Mouse (Mus musculus): ENCODE measurements around the gene Mr1. TPM values are rescaled to one million over a fixed set of nuclear protein-coding genes. Genes with fewer than 3 reads are reported as not detected.
A peak's percentile ranks its signal among the peaks of the same experiment; 100 is the strongest.

Gene Mr1
- polyA plus RNA-seq, 1 experiment from 2014 or later, result 0.49 TPM

- DNase-seq (ENCODE audit: low spot score, missing footprints), result no peak
- no peak overlapping the region for H3K9ac ChIP-seq (ENCODE audit: low read length)
- no peak overlapping the region for H3K4me2 ChIP-seq
- 92% methylated on average over 3 of the region's 3 CpGs for WGBS
- H3K27ac ChIP-seq (ENCODE audit: low read depth, low read length), result no peak overlapping the region
- no peaks in the 10 kb centered on the region for H3K4me1 ChIP-seq (ENCODE audit: control insufficient read depth, insufficient read depth, low read length)
- H3K36me3 ChIP-seq (ENCODE audit: control insufficient read depth, insufficient read depth, low read length), result no peaks in the 10 kb centered on the region
- H3K4me3 ChIP-seq (ENCODE audit: low read depth, low read length), result no peak overlapping the region
- H3K9me3 ChIP-seq (ENCODE audit: control insufficient read depth, low read length), result no peaks in the 10 kb centered on the region
- no peaks in the 10 kb centered on the region for H3K27me3 ChIP-seq (ENCODE audit: control insufficient read depth, insufficient read depth, low read length)
- no peak for ATAC-seq (ENCODE audit: low FRiP score)
These were observed 26.5 kb upstream of the Mr1 start for GRCm38 (mm10) chr1:155172895-155173643.

DNA sequence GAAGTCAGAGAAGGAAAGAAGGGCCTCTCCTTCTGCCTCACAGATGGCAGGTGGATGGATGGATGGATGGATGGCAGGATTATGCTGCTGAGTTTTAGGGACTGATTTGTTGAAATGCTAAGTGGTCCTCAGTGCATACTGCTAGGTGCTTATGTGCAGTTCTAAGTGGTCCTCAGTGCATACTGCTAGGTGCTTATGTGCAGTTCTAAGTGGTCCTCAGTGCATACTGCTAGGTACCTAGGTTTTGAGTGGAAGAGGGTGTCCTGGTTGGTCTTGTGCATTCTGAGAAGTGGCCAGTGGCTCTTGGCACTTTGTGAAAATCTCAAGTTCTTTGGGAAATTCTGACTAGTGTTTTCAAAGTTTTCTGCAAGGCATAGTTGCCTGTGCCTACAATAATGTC lies 23.3 kb upstream of the Mr1 start:
- DNase-seq (ENCODE audit: low spot score, missing footprints) (peak; percentile 21), ATAC-seq (ENCODE audit: low FRiP score) (no peak)
- Histone ChIP-seq H3K27me3 (ENCODE audit: control insufficient read depth, insufficient read depth, low read length) (no peaks in the 10 kb centered on the region), H3K4me3 (ENCODE audit: low read depth, low read length) (no peak overlapping the region), H3K27ac (ENCODE audit: low read depth, low read length) (no peak overlapping the region), H3K36me3 (ENCODE audit: control insufficient read depth, insufficient read depth, low read length) (no peaks in the 10 kb centered on the region), H3K9me3 (ENCODE audit: control insufficient read depth, low read length) (no peaks in the 10 kb centered on the region), H3K4me1 (ENCODE audit: control insufficient read depth, insufficient read depth, low read length) (no peaks in the 10 kb centered on the region), H3K4me2 (no peak overlapping the region), H3K9ac (ENCODE audit: low read length) (no peak overlapping the region)

GRCm38 (mm10) chr1:155167453-155167852 lies 20.8 kb upstream of the Mr1 start:
- H3K9ac ChIP-seq (ENCODE audit: low read length), result no peak overlapping the region
- no peaks in the 10 kb centered on the region for H3K4me1 ChIP-seq (ENCODE audit: control insufficient read depth, insufficient read depth, low read length)
- no peak overlapping the region for H3K4me2 ChIP-seq
- no peak overlapping the region for H3K4me3 ChIP-seq (ENCODE audit: low read depth, low read length)
- 84% methylated on average over 3 of the region's 3 CpGs for WGBS
- H3K27ac ChIP-seq (ENCODE audit: low read depth, low read length), result no peak overlapping the region
- H3K36me3 ChIP-seq (ENCODE audit: control insufficient read depth, insufficient read depth, low read length), result no peaks in the 10 kb centered on the region
- DNase-seq (ENCODE audit: low spot score, missing footprints), result peak; percentile 60
- H3K27me3 ChIP-seq (ENCODE audit: control insufficient read depth, insufficient read depth, low read length), result no peaks in the 10 kb centered on the region
- H3K9me3 ChIP-seq (ENCODE audit: control insufficient read depth, low read length), result no peaks in the 10 kb centered on the region
- no peak for ATAC-seq (ENCODE audit: low FRiP score)

DNA sequence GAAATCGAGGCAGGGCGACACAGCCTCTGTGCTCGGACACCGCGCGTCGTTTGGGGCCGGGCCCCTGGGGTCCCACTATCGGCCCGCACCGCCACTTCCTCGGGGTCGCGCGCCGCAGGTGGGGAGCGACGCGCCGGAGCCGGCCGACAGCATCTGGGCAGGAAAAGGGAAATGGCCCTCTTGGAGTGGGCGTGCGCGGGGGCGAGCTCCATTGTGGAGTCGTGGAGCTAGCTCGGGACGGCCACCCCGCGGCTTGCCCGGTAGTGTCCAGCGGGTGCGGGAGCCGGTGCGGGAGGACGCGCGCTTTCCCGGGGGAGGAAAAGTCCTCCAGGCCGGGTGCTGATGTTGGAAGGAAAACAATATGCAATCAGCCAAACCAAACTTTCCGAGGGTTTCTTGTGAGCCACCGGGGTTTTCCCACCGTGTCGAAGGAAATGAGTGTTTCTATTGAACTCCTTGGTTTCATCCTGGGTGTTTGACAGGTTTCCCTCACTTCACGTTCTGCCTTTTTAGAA lies 12.4 kb upstream of the Mr1 start:
- Histone ChIP-seq H3K4me3 (ENCODE audit: low read depth, low read length) (peak overlapping the region; percentile 97), H3K27ac (ENCODE audit: low read depth, low read length) (peak overlapping the region; percentile 82), H3K36me3 (ENCODE audit: control insufficient read depth, insufficient read depth, low read length) (no peaks in the 10 kb centered on the region), H3K27me3 (ENCODE audit: control insufficient read depth, insufficient read depth, low read length) (no peaks in the 10 kb centered on the region), H3K9me3 (ENCODE audit: control insufficient read depth, low read length) (no peaks in the 10 kb centered on the region), H3K4me1 (ENCODE audit: control insufficient read depth, insufficient read depth, low read length) (0 out of 2 replicates have a peak, but pooled peaks cover 2% of the 10 kb centered on the region), H3K4me2 (peak overlapping the region; percentile 64), H3K9ac (ENCODE audit: low read length) (peak overlapping the region; percentile 93)
- peak; percentile 76; the same call in 1 of the 2 replicates for ATAC-seq (ENCODE audit: low FRiP score)
- no peak for DNase-seq (ENCODE audit: low spot score, missing footprints)
- WGBS, result under 1% methylated on average over 45 of the region's 46 CpGs

DNA sequence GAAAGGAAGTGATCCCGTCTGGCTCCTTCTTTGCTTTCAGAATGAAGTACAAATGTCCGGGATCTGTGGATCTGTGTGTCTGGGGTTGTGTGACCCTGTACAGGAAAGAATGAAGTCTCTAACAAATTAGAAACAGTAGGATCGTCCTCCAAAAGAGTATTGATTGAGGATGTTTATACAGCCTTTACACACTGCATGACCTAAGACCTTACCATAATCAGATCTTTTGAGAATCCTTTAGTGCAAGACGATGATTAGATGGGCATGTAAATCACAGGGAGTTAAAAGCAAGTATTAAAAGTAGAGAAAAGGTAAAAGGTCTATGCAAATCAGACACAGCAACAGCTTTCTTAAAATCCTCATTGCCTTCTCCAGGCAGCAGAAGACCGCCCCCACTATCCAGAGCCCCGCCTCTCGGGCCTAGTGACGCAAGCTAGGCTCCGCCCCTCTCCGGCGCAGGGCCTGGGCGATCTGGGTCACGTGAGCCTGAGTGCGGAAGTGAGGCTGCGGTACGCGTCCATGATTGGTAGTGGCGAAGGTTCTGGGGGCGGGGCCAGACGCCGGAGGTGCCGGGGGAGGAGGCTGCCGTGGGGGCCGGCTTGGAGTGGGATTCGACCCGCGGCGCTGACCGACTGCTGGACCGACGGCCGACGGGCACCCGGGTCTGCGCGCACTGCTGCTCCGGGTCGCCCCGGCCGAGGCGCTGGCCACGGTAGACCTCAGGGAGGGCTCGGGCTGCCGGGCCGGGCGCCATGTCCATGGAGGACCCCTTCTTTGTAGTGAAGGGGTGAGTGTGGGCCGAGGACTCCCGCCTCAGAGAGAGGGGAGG lies 11.7 kb upstream of the Mr1 start, which contains the start of gene Stx6:
TSS of gene Stx6 (plus strand) at position 575 of the 829 bp plus-strand sequence.
- no peaks in the 10 kb centered on the region for H3K9me3 ChIP-seq (ENCODE audit: control insufficient read depth, low read length)
- H3K9ac ChIP-seq (ENCODE audit: low read length), result peak within 1 kb of the TSS; percentile 93
- peak; percentile 98 for ATAC-seq (ENCODE audit: low FRiP score)
- peak within 1 kb of the TSS; percentile 82 for H3K27ac ChIP-seq (ENCODE audit: low read depth, low read length)
- H3K4me1 ChIP-seq (ENCODE audit: control insufficient read depth, insufficient read depth, low read length), result 0 out of 2 replicates have a peak, but pooled peaks cover 2% of the 10 kb centered on the region
- no peaks in the 10 kb centered on the region for H3K36me3 ChIP-seq (ENCODE audit: control insufficient read depth, insufficient read depth, low read length)
- 3% methylated on average over 48 of the region's 48 CpGs for WGBS
- H3K4me2 ChIP-seq, result peak within 1 kb of the TSS; percentile 64
- no peaks in the 10 kb centered on the region for H3K27me3 ChIP-seq (ENCODE audit: control insufficient read depth, insufficient read depth, low read length)
- peak; percentile 100 for DNase-seq (ENCODE audit: low spot score, missing footprints)
- peak within 1 kb of the TSS; percentile 97 for H3K4me3 ChIP-seq (ENCODE audit: low read depth, low read length)

DNA sequence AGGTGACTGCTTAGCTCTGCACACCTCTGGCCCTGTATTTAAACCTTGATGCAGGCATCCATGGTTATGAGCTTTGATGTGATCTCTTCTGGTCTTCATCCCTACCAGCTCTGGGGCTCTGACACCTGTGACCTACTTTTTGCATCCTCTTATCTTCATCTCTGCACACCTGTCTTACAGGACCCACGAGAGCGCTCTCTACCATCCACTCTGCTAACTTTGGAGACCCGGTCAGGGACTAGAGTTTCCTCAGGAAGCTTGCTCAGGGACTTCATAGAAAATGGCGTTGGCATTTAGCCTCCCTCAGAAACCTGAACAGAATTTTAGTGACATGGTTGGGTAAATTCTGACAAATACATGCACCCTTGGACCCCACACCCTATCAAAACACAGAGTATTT lies 7.3 kb upstream of the Mr1 start:
- Histone ChIP-seq H3K36me3 (ENCODE audit: control insufficient read depth, insufficient read depth, low read length) (no peaks in the 10 kb centered on the region), H3K27ac (ENCODE audit: low read depth, low read length) (no peak overlapping the region), H3K4me3 (ENCODE audit: low read depth, low read length) (no peak overlapping the region), H3K9ac (ENCODE audit: low read length) (no peak overlapping the region), H3K4me2 (no peak overlapping the region), H3K27me3 (ENCODE audit: control insufficient read depth, insufficient read depth, low read length) (no peaks in the 10 kb centered on the region), H3K9me3 (ENCODE audit: control insufficient read depth, low read length) (no peaks in the 10 kb centered on the region), H3K4me1 (ENCODE audit: control insufficient read depth, insufficient read depth, low read length) (no peaks in the 10 kb centered on the region)
- ATAC-seq (ENCODE audit: low FRiP score) (no peak), DNase-seq (ENCODE audit: low spot score, missing footprints) (no peak)
- 77% methylated on average over 4 of the region's 4 CpGs for WGBS

DNA sequence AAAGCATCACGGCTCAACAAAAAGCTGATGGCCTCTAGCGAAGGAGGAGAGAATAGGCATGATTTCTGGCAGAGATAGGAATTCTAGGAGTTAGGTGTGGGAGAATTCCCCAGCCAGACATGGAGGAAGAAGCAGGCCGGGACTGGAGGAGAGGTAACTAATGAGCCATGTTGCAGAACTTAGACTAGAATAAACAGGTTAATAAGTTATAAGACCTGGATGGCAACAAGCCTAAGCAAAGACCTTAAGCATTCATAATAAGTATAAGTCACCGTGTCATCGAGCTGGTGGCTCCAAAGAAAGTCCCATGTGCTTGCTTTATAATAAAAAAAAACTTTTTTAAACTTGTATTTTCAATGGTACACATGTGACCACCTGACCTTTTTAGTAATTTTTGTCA lies 4.2 kb upstream of the Mr1 start:
- no peak overlapping the region for H3K9ac ChIP-seq (ENCODE audit: low read length)
- no peak overlapping the region for H3K4me2 ChIP-seq
- H3K27me3 ChIP-seq (ENCODE audit: control insufficient read depth, insufficient read depth, low read length), result no peaks in the 10 kb centered on the region
- no peaks in the 10 kb centered on the region for H3K9me3 ChIP-seq (ENCODE audit: control insufficient read depth, low read length)
- no peaks in the 10 kb centered on the region for H3K4me1 ChIP-seq (ENCODE audit: control insufficient read depth, insufficient read depth, low read length)
- no peak overlapping the region for H3K4me3 ChIP-seq (ENCODE audit: low read depth, low read length)
- no peak for ATAC-seq (ENCODE audit: low FRiP score)
- no peaks in the 10 kb centered on the region for H3K36me3 ChIP-seq (ENCODE audit: control insufficient read depth, insufficient read depth, low read length)
- no peak overlapping the region for H3K27ac ChIP-seq (ENCODE audit: low read depth, low read length)
- DNase-seq (ENCODE audit: low spot score, missing footprints), result peak; percentile 14
- WGBS, result 91% methylated on average over 5 of the region's 5 CpGs

DNA sequence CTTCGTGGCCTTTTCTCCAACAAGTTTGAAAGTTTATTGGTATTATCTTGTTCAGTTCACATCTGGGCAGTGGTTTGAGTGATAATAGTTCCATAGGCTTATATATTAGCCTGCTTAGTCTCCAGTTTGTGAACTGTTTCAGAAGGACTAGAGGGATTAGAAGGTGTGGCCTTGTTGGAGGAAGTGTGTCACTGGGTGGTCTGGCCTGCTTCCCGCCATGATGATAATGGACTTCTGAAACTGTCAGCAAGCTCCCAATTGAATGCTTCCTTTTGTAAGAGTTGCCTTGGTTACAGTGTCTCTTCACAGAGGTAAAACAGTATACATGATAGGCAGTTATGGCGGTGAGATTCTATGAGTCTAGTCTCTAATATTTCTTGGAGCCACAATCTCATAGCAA lies 2.8 kb upstream of the Mr1 start:
- Histone ChIP-seq H3K27ac (ENCODE audit: low read depth, low read length) (no peak overlapping the region), H3K36me3 (ENCODE audit: control insufficient read depth, insufficient read depth, low read length) (no peaks in the 10 kb centered on the region), H3K9me3 (ENCODE audit: control insufficient read depth, low read length) (no peaks in the 10 kb centered on the region), H3K4me2 (no peak overlapping the region), H3K27me3 (ENCODE audit: control insufficient read depth, insufficient read depth, low read length) (no peaks in the 10 kb centered on the region), H3K4me3 (ENCODE audit: low read depth, low read length) (no peak overlapping the region), H3K9ac (ENCODE audit: low read length) (no peak overlapping the region), H3K4me1 (ENCODE audit: control insufficient read depth, insufficient read depth, low read length) (no peaks in the 10 kb centered on the region)
- ATAC-seq (ENCODE audit: low FRiP score) (no peak), DNase-seq (ENCODE audit: low spot score, missing footprints) (peak; percentile 65)
- WGBS, result 88% methylated on average over 3 of the region's 3 CpGs

DNA sequence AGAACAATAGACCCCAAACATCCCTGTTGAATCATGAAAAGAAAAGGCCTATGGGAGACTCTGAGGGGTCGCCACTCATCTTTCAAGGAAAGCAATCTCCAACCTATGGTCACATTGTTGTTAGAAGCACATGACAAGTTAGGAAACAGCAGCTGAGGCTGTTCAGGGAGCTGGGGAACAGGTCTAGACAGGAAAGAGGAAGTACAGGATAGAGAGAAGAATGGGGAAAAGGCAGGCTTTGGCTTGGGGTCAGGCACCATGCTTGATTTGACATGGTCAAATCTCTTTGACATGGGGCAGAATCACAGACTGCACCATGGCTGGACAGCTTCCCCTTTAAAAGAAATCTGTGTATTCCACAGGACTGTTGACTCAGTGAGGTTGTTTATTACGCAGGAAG lies 614 bp upstream of the Mr1 start:
- peak; percentile 72 for DNase-seq (ENCODE audit: low spot score, missing footprints)
- WGBS, result 80% methylated on average over 2 of the region's 2 CpGs

More for the DNA sequence above, 614 bp upstream of the Mr1 start:
- H3K9ac ChIP-seq (ENCODE audit: low read length), result no peak overlapping the region
- H3K4me2 ChIP-seq, result no peak overlapping the region
- no peak overlapping the region for H3K27ac ChIP-seq (ENCODE audit: low read depth, low read length)
- H3K9me3 ChIP-seq (ENCODE audit: control insufficient read depth, low read length), result no peaks in the 10 kb centered on the region
- no peak overlapping the region for H3K4me3 ChIP-seq (ENCODE audit: low read depth, low read length)
- H3K4me1 ChIP-seq (ENCODE audit: control insufficient read depth, insufficient read depth, low read length), result no peaks in the 10 kb centered on the region
- H3K27me3 ChIP-seq (ENCODE audit: control insufficient read depth, insufficient read depth, low read length), result no peaks in the 10 kb centered on the region
- no peak for ATAC-seq (ENCODE audit: low FRiP score)
- no peaks in the 10 kb centered on the region for H3K36me3 ChIP-seq (ENCODE audit: control insufficient read depth, insufficient read depth, low read length)

Measured in midbrain, embryonic 11.5 days (tissue).